Mouse (Mus musculus) neural tube, embryonic 14.5 days (tissue): ENCODE results near the gene Eif1. TPM values are rescaled to one million over a fixed set of nuclear protein-coding genes. Genes with fewer than 3 reads are reported as not detected.
A peak's percentile ranks its signal among the peaks of the same experiment; 100 is the strongest.

Experiments used
- ATAC-seq: fragments of 200-750 bp; cut with Nextera tagmentation; 2 replicates; pipeline ENCODE4 v1.8.0; 2017; ENCODE audit warnings: low read depth, mild to moderate bottlenecking, moderate TSS enrichment, moderate library complexity
- H3K27ac ChIP-seq: fragments of 300-500 bp; sonication (generic); 2 replicates; pipeline ENCODE4 v1.5.1; 2014; ENCODE audit warnings: low read depth, mild to moderate bottlenecking, control low read depth, low read length, moderate library complexity, mixed read lengths
- H3K27me3 ChIP-seq: fragments of 300-500 bp; sonication (generic); 2 replicates; pipeline ENCODE4 v1.6.1; 2014; ENCODE audit warnings: low read length; ENCODE audit not compliant: control insufficient read depth, insufficient read depth
- H3K36me3 ChIP-seq: fragments of 300-500 bp; sonication (generic); 2 replicates; pipeline ENCODE4 v1.6.1; 2014; ENCODE audit warnings: low read length, mixed read lengths; ENCODE audit not compliant: control insufficient read depth, insufficient read depth
- H3K4me1 ChIP-seq: fragments of 300-500 bp; sonication (generic); 2 replicates; pipeline ENCODE4 v1.6.1; 2014; ENCODE audit warnings: low read length; ENCODE audit not compliant: control insufficient read depth, insufficient read depth
- H3K4me2 ChIP-seq: fragments of 300-500 bp; sonication (generic); 2 replicates; pipeline ENCODE4 v1.6.1; 2014; ENCODE audit warnings: mild to moderate bottlenecking, low read depth, low read length, control low read depth
- H3K4me3 ChIP-seq: fragments of 300-500 bp; sonication (generic); 2 replicates; pipeline ENCODE4 v1.5.1; 2014; ENCODE audit warnings: low read depth, low read length, control low read depth, mixed read lengths
- H3K9ac ChIP-seq: fragments of 300-500 bp; sonication (generic); replicated peaks from 2 replicates; pipeline ENCODE4 v1.6.1; 2014; ENCODE audit warnings: low read depth, mild to moderate bottlenecking, control low read depth, low read length, mixed read lengths
- H3K9me3 ChIP-seq: fragments of 300-500 bp; sonication (generic); 2 replicates; pipeline ENCODE4 v1.6.1; 2016; ENCODE audit warnings: low read length; ENCODE audit not compliant: control insufficient read depth
- WGBS: fragments of 180-500 bp; shearing (Covaris S2); extraction: QIAGEN DNeasy Blood & Tissue Kit; methylation state at CpG from one replicate; pipeline ENCODE4 v1.1.7; 2014; 5-methylcytosine and 5-hydroxymethylcytosine counted together
- polyA plus RNA-seq: library from polyadenylated mRNA; unstranded; fragments of >200 nt; fragmentation: Nextera tagmentation; extraction: Ambion mirVana; gene quantifications from 2 replicates; pipeline ENCODE4 v1.2.1, GENCODE M21; 2014

Eif1 gene
- polyA plus RNA-seq, 1 experiment from 2014 or later: 1,262 TPM

- Histone ChIP-seq H3K9me3 (no peaks in the 10 kb centered on the region), H3K27ac (no peak overlapping the region), H3K4me3 (no peak overlapping the region), H3K4me1 (no peaks in the 10 kb centered on the region), H3K9ac (no peak overlapping the region), H3K4me2 (no peak overlapping the region), H3K36me3 (no peaks in the 10 kb centered on the region), H3K27me3 (no peaks in the 10 kb centered on the region)
- no peak for ATAC-seq
- 81% methylated on average over 4 of the region's 4 CpGs for WGBS
Measured at GRCm38 (mm10) chr11:100284988-100285387, 34.7 kb upstream of the Eif1 start.

GRCm38 (mm10) chr11:100287024-100287423 lies 32.7 kb upstream of the Eif1 start:
- no peaks in the 10 kb centered on the region for H3K27me3 ChIP-seq
- no peaks in the 10 kb centered on the region for H3K9me3 ChIP-seq
- H3K27ac ChIP-seq: no peak overlapping the region
- no peaks in the 10 kb centered on the region for H3K4me1 ChIP-seq
- WGBS: 32% methylated on average over 10 of the region's 10 CpGs
- ATAC-seq: no peak
- H3K4me2 ChIP-seq: no peak overlapping the region
- no peaks in the 10 kb centered on the region for H3K36me3 ChIP-seq
- H3K9ac ChIP-seq: no peak overlapping the region
- no peak overlapping the region for H3K4me3 ChIP-seq

- Histone ChIP-seq H3K4me1 (no peaks in the 10 kb centered on the region), H3K27ac (no peak overlapping the region), H3K9me3 (no peaks in the 10 kb centered on the region), H3K9ac (no peak overlapping the region), H3K36me3 (no peaks in the 10 kb centered on the region), H3K4me2 (no peak overlapping the region), H3K4me3 (no peak overlapping the region), H3K27me3 (no peaks in the 10 kb centered on the region)
- no peak for ATAC-seq
- WGBS: 86% methylated on average over 6 of the region's 6 CpGs
Measured at GRCm38 (mm10) chr11:100288942-100289341, 30.7 kb upstream of the Eif1 start.

- no peak overlapping the region for H3K9ac ChIP-seq
- 59% methylated on average over 5 of the region's 5 CpGs for WGBS
- H3K4me3 ChIP-seq: no peak overlapping the region
- no peaks in the 10 kb centered on the region for H3K27me3 ChIP-seq
- H3K4me1 ChIP-seq: no peaks in the 10 kb centered on the region
- no peak overlapping the region for H3K4me2 ChIP-seq
- no peaks in the 10 kb centered on the region for H3K9me3 ChIP-seq
- no peak for ATAC-seq
- H3K36me3 ChIP-seq: no peaks in the 10 kb centered on the region
- no peak overlapping the region for H3K27ac ChIP-seq
Measured at GRCm38 (mm10) chr11:100290235-100290634, 29.4 kb upstream of the Eif1 start.

- Histone ChIP-seq H3K4me1 (no peaks in the 10 kb centered on the region), H3K27ac (no peak overlapping the region), H3K27me3 (no peaks in the 10 kb centered on the region), H3K4me3 (no peak overlapping the region), H3K9ac (no peak overlapping the region), H3K4me2 (no peak overlapping the region), H3K9me3 (no peaks in the 10 kb centered on the region), H3K36me3 (no peaks in the 10 kb centered on the region)
- no peak for ATAC-seq
- WGBS: 44% methylated on average over 6 of the region's 6 CpGs
Measured at GRCm38 (mm10) chr11:100292884-100293283, 26.8 kb upstream of the Eif1 start.

- no peak overlapping the region for H3K9ac ChIP-seq
- H3K27me3 ChIP-seq: no peaks in the 10 kb centered on the region
- H3K4me2 ChIP-seq: no peak overlapping the region
- 8% methylated on average over 10 of the region's 10 CpGs for WGBS
- no peaks in the 10 kb centered on the region for H3K9me3 ChIP-seq
- no peaks in the 10 kb centered on the region for H3K4me1 ChIP-seq
- H3K36me3 ChIP-seq: no peaks in the 10 kb centered on the region
- ATAC-seq: peak; percentile 35; the same call in 1 of the 2 replicates
- H3K27ac ChIP-seq: no peak overlapping the region
- no peak overlapping the region for H3K4me3 ChIP-seq
Measured at GRCm38 (mm10) chr11:100295308-100295707, 24.4 kb upstream of the Eif1 start.

- Histone ChIP-seq H3K27ac (no peak overlapping the region), H3K36me3 (no peaks in the 10 kb centered on the region), H3K4me1 (no peaks in the 10 kb centered on the region), H3K27me3 (no peaks in the 10 kb centered on the region), H3K4me3 (no peak overlapping the region), H3K9me3 (no peaks in the 10 kb centered on the region), H3K4me2 (peak overlapping the region; percentile 15; the same call in 1 of the 2 replicates), H3K9ac (no peak overlapping the region)
- WGBS: 37% methylated on average over 5 of the region's 5 CpGs
- no peak for ATAC-seq
Measured at GRCm38 (mm10) chr11:100297801-100298200, 21.9 kb upstream of the Eif1 start.

GRCm38 (mm10) chr11:100298274-100299036 lies 21.2 kb upstream of the Eif1 start:
- Histone ChIP-seq H3K9me3 (no peaks in the 10 kb centered on the region), H3K4me2 (peak overlapping the region; percentile 15; the same call in 1 of the 2 replicates), H3K4me1 (no peaks in the 10 kb centered on the region), H3K36me3 (no peaks in the 10 kb centered on the region), H3K27me3 (no peaks in the 10 kb centered on the region), H3K9ac (no peak overlapping the region), H3K27ac (no peak overlapping the region), H3K4me3 (no peak overlapping the region)
- ATAC-seq: no peak
- 19% methylated on average over 18 of the region's 18 CpGs for WGBS

- Histone ChIP-seq H3K27ac (no peak overlapping the region), H3K4me3 (no peak overlapping the region), H3K36me3 (no peaks in the 10 kb centered on the region), H3K9me3 (no peaks in the 10 kb centered on the region), H3K27me3 (no peaks in the 10 kb centered on the region), H3K4me1 (no peaks in the 10 kb centered on the region), H3K4me2 (no peak overlapping the region), H3K9ac (no peak overlapping the region)
- 5% methylated on average over 5 of the region's 5 CpGs for WGBS
- ATAC-seq: no peak
Measured at GRCm38 (mm10) chr11:100300293-100300692, 19.4 kb upstream of the Eif1 start.
